Mouse (Mus musculus) forebrain, postnatal 0 days (tissue): ENCODE results near the gene 9230112D13Rik. TPM values are rescaled to one million over a fixed set of nuclear protein-coding genes. Genes with fewer than 3 reads are reported as not detected.

Experiments
- ATAC-seq: fragments of 200-750 bp; cut with Nextera tagmentation; 2 replicates; pipeline ENCODE4 v1.8.0; 2017; ENCODE audit warnings: mild to moderate bottlenecking, moderate library complexity
- DNase-seq: peaks from one replicate; pipeline ENCODE4 v3.0.0-alpha.2; 2015
- H3K27ac ChIP-seq: fragments of 300-500 bp; sonication (generic); 2 replicates; pipeline ENCODE4 v1.5.1; 2014; ENCODE audit warnings: low read depth, mild to moderate bottlenecking, antibody characterized with exemption, low read length, moderate library complexity, mixed read lengths
- H3K27me3 ChIP-seq: fragments of 300-500 bp; sonication (generic); 2 replicates; pipeline ENCODE4 v1.6.1; 2014; ENCODE audit warnings: mild to moderate bottlenecking, low read length, mixed read lengths; ENCODE audit not compliant: insufficient read depth
- H3K36me3 ChIP-seq: fragments of 300-500 bp; sonication (generic); 2 replicates; pipeline ENCODE4 v1.6.1; 2014; ENCODE audit warnings: mild to moderate bottlenecking, moderate library complexity; ENCODE audit not compliant: insufficient read depth
- H3K4me1 ChIP-seq: fragments of 300-500 bp; sonication (generic); 2 replicates; pipeline ENCODE4 v1.6.1; 2014; ENCODE audit warnings: antibody characterized with exemption; ENCODE audit not compliant: insufficient read depth
- H3K4me2 ChIP-seq: fragments of 300-500 bp; sonication (generic); 2 replicates; pipeline ENCODE4 v1.6.1; 2014; ENCODE audit warnings: low read depth, mild to moderate bottlenecking, moderate library complexity
- H3K4me3 ChIP-seq: fragments of 300-500 bp; sonication (generic); 2 replicates; pipeline ENCODE4 v1.5.1; 2014; ENCODE audit warnings: low read depth, low read length, mixed read lengths
- H3K9ac ChIP-seq: fragments of 300-500 bp; sonication (generic); 2 replicates; pipeline ENCODE4 v1.6.1; 2014; ENCODE audit warnings: mild to moderate bottlenecking
- H3K9me3 ChIP-seq: fragments of 300-500 bp; sonication (generic); 2 replicates; pipeline ENCODE4 v1.6.1; 2016; ENCODE audit warnings: low read length
- CTCF ChIP-seq: sonication (generic); IDR thresholded peaks from 2 replicates; pipeline ENCODE4 v1.5.1; 2016; ENCODE audit warnings: antibody characterized with exemption, control low read depth, low read depth
- WGBS: fragments of 180-500 bp; shearing (Covaris S2); extraction: QIAGEN DNeasy Blood & Tissue Kit; methylation state at CpG from one replicate; pipeline ENCODE4 v1.1.7; 2014; 5-methylcytosine and 5-hydroxymethylcytosine counted together
- polyA plus RNA-seq: library from polyadenylated mRNA; unstranded; fragments of >200 nt; fragmentation: Nextera tagmentation; extraction: Ambion mirVana; gene quantifications from 2 replicates; pipeline ENCODE4 v1.2.1, GENCODE M21; 2015
- total RNA-seq: library from RNA; depleted of rRNA; stranded (reverse); fragments of >200 nt; gene quantifications from 2 replicates; pipeline ENCODE4 v1.2.3, GENCODE M21; 2014

Gene 9230112D13Rik
- total and polyA plus RNA-seq, 2 experiments from 2014 or later, result not detected

- TF ChIP-seq CTCF, result peak; percentile 37; the same call in 1 of the 2 replicates
- peak; percentile 58 for DNase-seq
- H3K27ac ChIP-seq, result peak overlapping the region; percentile 96
- no peaks in the 10 kb centered on the region for H3K27me3 ChIP-seq
- peak overlapping the region; percentile 83 for H3K4me3 ChIP-seq
- H3K9ac ChIP-seq, result peak overlapping the region; percentile 98
- WGBS, result under 1% methylated on average over 58 of the region's 77 CpGs
- peak overlapping the region; percentile 82 for H3K4me2 ChIP-seq
- peak; percentile 32 for ATAC-seq
- H3K36me3 ChIP-seq, result no peaks in the 10 kb centered on the region
- H3K4me1 ChIP-seq, result peaks cover 26% of the 10 kb centered on the region; the same call in 1 of the 2 replicates
- no peaks in the 10 kb centered on the region for H3K9me3 ChIP-seq
These were observed 20.7 kb downstream of the 9230112D13Rik start for GRCm38 (mm10) chr14:34501804-34502474.

- H3K36me3 ChIP-seq, result no peaks in the 10 kb centered on the region
- WGBS, result under 1% methylated on average over 16 of the region's 16 CpGs
- H3K9me3 ChIP-seq, result no peaks in the 10 kb centered on the region
- DNase-seq (peak; percentile 37), ATAC-seq (no peak)
- no peak for TF ChIP-seq CTCF
- H3K27ac ChIP-seq, result peak overlapping the region; percentile 96; the same call in 1 of the 2 replicates
- peak overlapping the region; percentile 82 for H3K4me2 ChIP-seq
- H3K9ac ChIP-seq, result peak overlapping the region; percentile 98
- H3K4me1 ChIP-seq, result peaks cover 26% of the 10 kb centered on the region; the same call in 1 of the 2 replicates
- H3K4me3 ChIP-seq, result peak overlapping the region; percentile 83
- no peaks in the 10 kb centered on the region for H3K27me3 ChIP-seq
These were observed 21.2 kb downstream of the 9230112D13Rik start for GRCm38 (mm10) chr14:34501447-34501803.

- 0% methylated on average over 4 of the region's 4 CpGs for WGBS
These were observed 22.3 kb downstream of the 9230112D13Rik start for GRCm38 (mm10) chr14:34500309-34500708.

GRCm38 (mm10) chr14:34499664-34500063, 22.9 kb downstream of the 9230112D13Rik start:
- ATAC-seq, result no peak
- no peak for TF ChIP-seq CTCF
- H3K27me3 ChIP-seq, result no peaks in the 10 kb centered on the region
- H3K4me1 ChIP-seq, result peaks cover 26% of the 10 kb centered on the region; the same call in 1 of the 2 replicates
- no peak overlapping the region for H3K4me3 ChIP-seq
- DNase-seq, result no peak
- 59% methylated on average over 4 of the region's 4 CpGs for WGBS
- peak overlapping the region; percentile 82 for H3K4me2 ChIP-seq
- no peak overlapping the region for H3K27ac ChIP-seq
- H3K9me3 ChIP-seq, result no peaks in the 10 kb centered on the region
- H3K36me3 ChIP-seq, result no peaks in the 10 kb centered on the region
- H3K9ac ChIP-seq, result no peak overlapping the region

More at GRCm38 (mm10) chr14:34500309-34500708, 22.3 kb downstream of the 9230112D13Rik start:
- H3K4me1 ChIP-seq, result peaks cover 26% of the 10 kb centered on the region; the same call in 1 of the 2 replicates
- no peaks in the 10 kb centered on the region for H3K27me3 ChIP-seq
- peak overlapping the region; percentile 82 for H3K4me2 ChIP-seq
- H3K36me3 ChIP-seq, result no peaks in the 10 kb centered on the region
- no peaks in the 10 kb centered on the region for H3K9me3 ChIP-seq
- H3K4me3 ChIP-seq, result peak overlapping the region; percentile 83
- no peak for DNase-seq
- TF ChIP-seq CTCF, result no peak
- H3K27ac ChIP-seq, result no peak overlapping the region
- no peak for ATAC-seq
- no peak overlapping the region for H3K9ac ChIP-seq

- no peaks in the 10 kb centered on the region for H3K27me3 ChIP-seq
- H3K9me3 ChIP-seq, result no peaks in the 10 kb centered on the region
- peaks cover 16% of the 10 kb centered on the region; the same call in 1 of the 2 replicates for H3K4me1 ChIP-seq
- DNase-seq, result no peak
- no peak for ATAC-seq
- H3K4me2 ChIP-seq, result no peak overlapping the region
- no peak overlapping the region for H3K27ac ChIP-seq
- H3K36me3 ChIP-seq, result no peaks in the 10 kb centered on the region
- no peak for TF ChIP-seq CTCF
- H3K9ac ChIP-seq, result no peak overlapping the region
- whole genome bisulfite sequencing, result 76% methylated on average over 3 of the region's 3 CpGs
- no peak overlapping the region for H3K4me3 ChIP-seq
These were observed 25.3 kb downstream of the 9230112D13Rik start for GRCm38 (mm10) chr14:34497346-34497745.

GRCm38 (mm10) chr14:34493682-34494081, 28.9 kb downstream of the 9230112D13Rik start:
- Histone ChIP-seq H3K4me3 (no peak overlapping the region), H3K4me2 (no peak overlapping the region), H3K9ac (no peak overlapping the region), H3K9me3 (no peaks in the 10 kb centered on the region), H3K27ac (no peak overlapping the region), H3K36me3 (no peaks in the 10 kb centered on the region), H3K27me3 (no peaks in the 10 kb centered on the region), H3K4me1 (no peaks in the 10 kb centered on the region)
- no peak for TF ChIP-seq CTCF
- WGBS, result 88% methylated on average over 3 of the region's 3 CpGs
- DNase-seq (no peak), ATAC-seq (no peak)

- no peak for ATAC-seq
- no peak overlapping the region for H3K9ac ChIP-seq
These were observed 29.9 kb downstream of the 9230112D13Rik start for GRCm38 (mm10) chr14:34492688-34493087.

More at GRCm38 (mm10) chr14:34492688-34493087, 29.9 kb downstream of the 9230112D13Rik start:
- TF ChIP-seq CTCF, result no peak
- H3K4me1 ChIP-seq, result no peaks in the 10 kb centered on the region
- no peak for DNase-seq
- no peaks in the 10 kb centered on the region for H3K36me3 ChIP-seq
- H3K4me3 ChIP-seq, result no peak overlapping the region
- 89% methylated on average over 2 of the region's 2 CpGs for WGBS
- no peaks in the 10 kb centered on the region for H3K9me3 ChIP-seq
- no peaks in the 10 kb centered on the region for H3K27me3 ChIP-seq
- no peak overlapping the region for H3K4me2 ChIP-seq
- H3K27ac ChIP-seq, result no peak overlapping the region
